Mouse (Mus musculus) heart, postnatal 14 days (tissue): Measurements from ENCODE around the gene Syt1. TPM values are rescaled to one million over a fixed set of nuclear protein-coding genes. Genes with fewer than 3 reads are reported as not detected.
A peak's percentile ranks its signal among the peaks of the same experiment; 100 is the strongest.

ENCODE experiments used
- DNase-seq, 2 experiments: peaks; one replicate each; pipeline ENCODE4 v3.0.0; 2021 to 2022
- intact Hi-C: fragments of 180-260 bp; cut with DNase I; formaldehyde crosslinking; loops from one replicate; pipeline ENCODE4 v1.15.1; 2025
- total RNA-seq, 2 experiments: library from RNA; stranded (reverse); gene quantifications; 2 replicates each; pipeline ENCODE4 v1.2.3; 2021

Syt1 gene
- total RNA-seq, 2 experiments from 2014 or later, result 0.12 TPM

DNA sequence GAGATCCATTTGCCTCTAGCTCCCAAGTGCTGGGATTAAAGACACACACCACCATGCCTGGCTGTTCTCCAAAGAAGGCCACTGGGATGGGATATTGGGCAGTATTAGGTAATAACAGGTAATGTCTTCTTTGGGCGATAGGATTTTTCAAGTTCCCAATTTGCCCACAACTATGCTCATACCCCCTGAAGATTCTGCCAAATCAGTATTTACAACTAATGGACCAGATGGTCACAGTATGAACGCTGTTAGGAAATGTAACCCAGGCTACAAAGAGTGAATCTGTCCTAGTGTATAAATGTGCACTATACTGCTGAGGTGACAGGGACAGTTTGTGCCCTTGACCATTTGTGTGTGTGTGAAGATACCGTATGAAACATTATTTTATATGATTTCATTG, 421.9 kb downstream of the Syt1 start:
- intact Hi-C loops, result no loop called here

DNA sequence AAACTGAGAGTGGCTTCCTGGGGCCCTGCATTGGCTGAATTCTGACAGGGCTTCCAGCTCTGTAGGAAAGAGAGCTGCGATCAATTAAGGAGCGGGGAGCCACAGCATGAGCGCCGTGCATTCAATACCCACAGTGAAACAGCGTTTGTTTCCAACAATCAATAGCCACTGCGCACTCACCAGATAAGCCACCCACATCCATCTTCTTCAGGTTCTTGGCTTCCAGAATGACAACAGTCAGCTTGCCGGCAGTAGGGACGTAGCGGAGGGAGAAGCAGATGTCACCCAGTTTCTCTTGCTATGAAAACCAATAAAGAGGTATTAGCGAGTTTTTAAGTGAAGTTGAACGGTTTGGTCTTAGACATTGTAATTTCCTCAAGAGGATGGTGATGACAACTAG, 427.1 kb downstream of the Syt1 start:
- no peak for DNase-seq
- intact Hi-C loops, result no loop called here

More for the DNA sequence above, 421.9 kb downstream of the Syt1 start:
- no peak for DNase-seq

DNA sequence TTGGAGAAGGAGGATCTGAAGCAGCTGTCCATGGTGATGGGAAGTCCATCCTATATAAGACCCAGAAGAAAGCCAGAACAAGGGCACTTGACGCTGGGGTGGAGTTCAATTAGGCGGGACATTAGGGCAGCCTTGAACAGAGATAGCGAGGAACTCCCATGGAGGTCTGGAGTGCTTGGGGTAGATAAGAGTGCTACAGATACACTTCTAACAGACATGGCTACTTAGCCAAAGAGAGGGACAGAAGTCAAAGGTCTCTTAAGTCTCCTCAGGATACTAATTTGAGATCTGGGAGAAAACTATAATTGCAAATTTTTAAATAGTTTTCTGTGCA, 428.4 kb downstream of the Syt1 start:
- intact Hi-C loops, result no loop called here
- no peak for DNase-seq

DNA sequence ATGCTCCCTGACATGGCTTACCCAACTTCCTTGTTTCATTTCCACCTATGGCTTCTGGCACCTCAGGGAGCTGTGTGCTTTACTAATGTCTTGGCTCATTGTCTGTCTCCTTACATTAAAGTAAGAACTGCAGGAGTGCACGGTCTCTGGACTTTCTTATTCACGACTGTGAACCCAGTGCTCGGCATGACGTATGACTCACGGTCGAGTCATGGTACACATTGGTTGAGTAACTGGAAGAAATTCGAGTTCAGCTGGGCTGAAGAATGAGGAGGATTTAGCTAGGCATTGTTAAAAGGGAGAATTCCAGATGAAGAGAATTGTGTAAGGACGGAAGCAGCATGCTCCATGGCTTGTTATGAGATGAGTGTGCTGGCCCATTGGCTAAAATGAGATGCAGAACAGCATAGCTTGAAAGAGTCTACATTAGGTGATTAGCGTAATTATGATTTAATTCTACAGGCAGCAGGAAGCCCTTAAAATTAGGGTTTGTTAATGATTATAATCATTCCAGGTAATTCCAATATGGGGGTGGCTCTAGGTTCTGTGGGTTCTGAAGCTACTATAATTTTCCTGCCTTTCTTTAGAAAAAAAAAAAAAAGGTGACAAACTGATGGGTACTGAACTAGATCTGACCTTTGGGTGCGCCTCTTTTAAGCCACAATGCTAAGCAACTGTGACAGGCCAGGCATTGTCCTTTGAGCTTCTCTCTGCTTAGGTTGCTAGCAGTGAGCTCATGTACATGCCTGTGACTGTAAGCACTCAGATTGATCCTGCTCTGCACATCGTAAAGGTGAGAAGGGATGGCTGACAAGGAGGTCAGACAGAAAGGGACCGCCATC, 429.0 kb downstream of the Syt1 start:
- DNase-seq, result no peak
- intact Hi-C loops, result no loop called here

DNA sequence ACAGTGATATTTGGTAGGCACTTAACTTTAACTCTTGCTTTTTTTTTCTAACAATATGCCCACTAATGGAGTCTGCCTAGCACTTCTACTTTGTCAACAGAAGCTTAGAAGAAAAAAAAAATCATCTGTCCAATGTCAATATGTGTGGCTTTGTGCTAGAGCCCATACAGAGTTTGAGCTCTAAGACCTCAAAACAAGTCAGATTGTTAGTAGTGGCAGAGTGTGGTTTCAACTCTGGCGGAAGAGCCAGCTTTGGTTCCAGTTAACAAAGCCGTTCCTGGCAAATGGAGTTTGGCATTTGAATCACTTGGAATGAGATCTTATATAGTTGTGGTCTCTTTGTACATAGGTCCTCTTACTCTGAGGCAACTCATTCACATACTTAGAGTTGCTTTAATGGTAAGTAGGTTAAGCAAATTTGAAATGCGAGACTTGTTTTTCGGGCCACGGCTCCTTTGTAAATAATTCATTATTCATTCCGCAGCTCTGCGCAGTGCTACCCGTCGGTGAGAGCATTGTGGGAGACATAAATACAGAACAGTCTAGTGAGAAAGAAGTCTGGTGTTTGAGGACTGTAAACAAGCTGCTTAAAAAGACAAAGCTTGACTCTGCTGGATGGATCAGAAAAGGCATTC, 429.9 kb downstream of the Syt1 start:
- intact Hi-C loops, result no loop called here
- no peak for DNase-seq

DNA sequence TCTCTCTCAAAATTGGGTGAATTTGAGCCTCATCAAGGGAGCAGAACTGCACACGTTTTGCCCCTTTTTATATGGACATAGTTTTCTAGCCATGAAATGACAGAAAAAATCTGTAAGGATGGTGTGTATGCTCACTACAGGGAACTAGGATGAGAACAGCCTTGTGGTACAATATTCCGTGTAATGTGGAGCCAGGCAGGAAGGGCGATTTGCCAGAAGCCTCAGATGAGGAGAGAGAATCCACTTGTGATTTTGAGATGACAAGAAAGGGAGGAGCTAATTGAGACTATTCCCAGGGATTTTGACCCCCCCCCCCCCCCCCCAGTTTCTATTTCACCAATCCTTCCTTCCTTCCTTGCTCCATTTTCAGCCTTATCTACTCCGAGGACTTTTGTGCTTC, 431.4 kb downstream of the Syt1 start:
- intact Hi-C loops, result no loop called here
- no peak for DNase-seq

DNA sequence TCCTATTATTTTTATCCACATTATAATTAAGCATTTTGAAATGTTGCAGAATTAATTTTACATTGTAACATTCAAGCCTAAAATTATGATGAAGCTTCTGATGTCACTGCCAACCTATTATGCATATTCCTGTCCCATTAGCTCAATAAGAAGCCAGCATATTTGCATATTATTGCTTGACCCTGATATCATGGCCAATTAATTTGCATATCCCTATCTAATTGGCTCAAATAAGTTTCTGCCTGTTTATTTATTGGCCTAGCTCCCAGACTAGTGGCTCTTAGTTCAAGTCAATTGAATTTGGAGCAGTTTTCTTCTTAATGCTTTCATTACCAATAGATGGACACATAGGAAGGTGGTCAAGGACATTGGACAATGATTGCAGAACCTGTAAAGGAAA, 433.2 kb downstream of the Syt1 start:
- intact Hi-C loops, result no loop called here
- DNase-seq, result no peak

DNA sequence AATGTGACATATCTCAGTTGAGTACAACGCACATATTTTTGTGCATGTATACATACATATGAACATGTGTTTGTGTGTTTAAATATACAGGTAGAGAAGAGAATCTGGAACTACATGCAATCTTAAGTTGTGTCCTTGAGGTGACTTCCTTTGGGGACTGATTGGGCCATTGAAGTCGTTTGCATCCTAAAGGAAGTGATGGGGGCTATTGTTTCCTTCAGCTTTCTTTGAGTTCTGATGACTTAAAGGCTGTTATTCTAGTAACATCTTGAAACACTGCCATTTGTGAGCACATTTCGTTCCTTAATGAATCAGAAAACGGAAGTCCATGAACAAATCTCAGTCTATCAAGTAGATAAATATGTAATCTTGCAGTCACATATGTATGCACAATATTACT, 438.0 kb downstream of the Syt1 start:
- intact Hi-C loops, result no loop called here
- DNase-seq, result no peak

DNA sequence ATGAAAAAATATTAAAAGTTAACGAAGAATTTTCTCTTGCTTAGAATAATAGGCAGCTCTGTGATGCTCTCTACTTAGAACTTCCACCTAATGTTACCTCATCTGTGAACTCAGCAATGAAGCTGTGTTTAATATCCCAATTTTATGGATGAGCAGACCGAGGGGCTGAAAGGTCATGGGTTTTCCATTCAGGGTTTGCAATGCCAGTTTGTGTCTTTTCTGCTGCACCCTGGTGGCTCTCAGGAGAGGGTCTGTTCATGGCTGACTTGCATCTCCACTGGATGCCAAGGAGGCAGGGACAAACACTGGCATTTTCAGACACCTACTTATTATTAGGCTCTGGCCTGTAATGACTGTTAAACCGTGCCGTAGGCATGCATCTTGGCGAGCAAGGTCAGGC, 439.7 kb downstream of the Syt1 start:
- DNase-seq, result no peak
- intact Hi-C loops, result no loop called here

DNA sequence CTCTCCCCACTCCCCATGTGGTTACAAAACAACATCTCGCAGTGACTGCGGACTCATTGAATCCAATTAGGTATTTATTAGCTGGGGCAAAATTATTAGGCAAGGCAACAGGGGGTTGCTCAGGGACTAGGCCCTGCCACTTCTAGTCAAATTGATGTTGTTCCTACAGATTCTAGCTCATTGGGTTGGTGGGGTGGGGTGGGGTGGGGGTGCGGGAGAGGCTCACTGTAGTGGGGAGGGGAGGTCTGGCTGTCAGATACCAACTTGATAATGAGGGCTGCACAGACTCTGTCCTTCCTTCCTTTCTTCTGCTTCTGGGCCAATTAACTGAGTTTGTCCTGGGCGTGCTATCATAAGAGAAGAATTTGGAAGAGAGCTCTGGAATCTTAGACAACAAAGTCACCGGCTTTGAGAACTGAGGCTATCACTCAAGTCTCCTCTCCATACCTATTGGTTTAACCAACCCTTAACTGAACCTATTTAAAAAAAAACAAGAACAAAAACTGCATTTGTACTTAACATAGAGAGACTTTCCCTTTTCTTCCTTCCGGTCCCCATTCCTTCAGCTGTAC, 441.1 kb downstream of the Syt1 start:
- intact Hi-C loops, result no loop called here
- no peak for DNase-seq

DNA sequence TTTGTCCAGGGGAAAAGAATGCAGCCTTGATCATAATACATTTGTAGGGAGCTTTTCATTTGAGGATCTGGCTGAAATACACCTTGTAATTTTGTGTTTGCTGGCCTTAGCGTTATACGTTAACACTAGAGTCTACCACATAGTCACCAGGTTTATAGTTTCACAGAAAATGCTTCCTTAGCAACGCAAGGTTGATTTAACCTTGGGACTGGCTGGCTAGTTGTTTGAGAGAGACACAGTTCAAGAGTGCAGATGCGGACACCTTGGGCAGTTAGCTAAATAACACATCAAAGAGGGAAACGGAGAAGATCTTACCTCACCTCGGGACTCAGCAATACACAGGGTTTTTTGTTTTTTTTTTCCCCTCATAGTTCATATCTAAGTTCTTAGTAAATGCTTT, 441.9 kb downstream of the Syt1 start:
- intact Hi-C loops, result no loop called here
- DNase-seq, result no peak

DNA sequence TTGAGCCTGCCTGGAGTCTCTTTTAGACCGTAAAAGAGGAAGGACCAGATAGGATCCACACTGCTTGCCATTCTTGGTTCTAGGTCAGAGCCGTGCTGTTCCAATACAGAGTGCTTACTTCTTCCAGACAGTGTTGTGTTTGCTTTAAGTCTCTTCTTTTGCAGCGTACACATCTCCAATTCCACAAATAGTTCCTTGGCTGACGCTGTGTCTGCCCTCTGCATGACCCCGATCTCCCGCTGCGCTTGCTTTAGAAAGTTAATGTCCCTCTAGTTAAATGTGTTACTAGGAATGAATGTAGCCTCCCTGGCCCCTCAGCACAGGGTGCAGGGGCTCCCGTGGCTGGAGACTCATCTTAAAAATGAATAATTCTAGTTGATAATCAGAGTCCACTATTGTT, 442.6 kb downstream of the Syt1 start:
- peak in 1 of 2 experiments; percentile 39 for DNase-seq
- intact Hi-C loops, result no loop called here

DNA sequence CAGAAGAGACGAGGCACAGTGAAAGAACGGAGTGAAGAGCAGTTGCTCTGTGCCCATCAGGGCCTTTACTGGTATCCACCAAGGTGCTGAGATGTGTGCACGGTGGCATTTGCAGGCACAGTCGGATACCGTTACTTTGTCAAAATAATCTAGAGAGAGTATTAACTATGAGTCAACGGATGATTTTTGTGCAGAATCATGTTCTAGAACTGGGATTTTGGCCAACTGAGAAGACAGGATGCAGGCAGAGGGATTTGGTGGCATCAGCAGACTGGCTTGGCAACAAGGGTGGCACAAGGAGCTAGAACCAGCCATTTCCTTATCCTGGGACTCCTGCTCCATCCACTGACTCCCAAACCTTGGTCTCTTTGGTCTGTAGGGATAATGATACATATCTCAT, 443.3 kb downstream of the Syt1 start:
- intact Hi-C loops, result no loop called here
- no peak for DNase-seq

DNA sequence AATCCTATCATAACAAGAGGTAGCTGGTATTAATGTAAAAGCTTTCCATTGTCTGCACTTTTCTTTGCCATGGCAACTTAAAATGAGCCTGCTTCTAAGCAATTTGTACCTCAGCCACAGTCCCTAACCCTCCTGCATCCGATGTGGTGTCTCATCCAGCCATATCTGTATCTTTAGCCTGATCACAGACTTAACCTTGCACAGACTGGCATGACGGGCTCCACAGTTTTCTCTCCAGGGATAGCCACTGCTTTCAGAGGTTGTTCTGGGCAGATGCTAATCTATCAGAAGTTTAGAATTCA, 451.2 kb downstream of the Syt1 start:
- no peak for DNase-seq
- intact Hi-C loops, result no loop called here

DNA sequence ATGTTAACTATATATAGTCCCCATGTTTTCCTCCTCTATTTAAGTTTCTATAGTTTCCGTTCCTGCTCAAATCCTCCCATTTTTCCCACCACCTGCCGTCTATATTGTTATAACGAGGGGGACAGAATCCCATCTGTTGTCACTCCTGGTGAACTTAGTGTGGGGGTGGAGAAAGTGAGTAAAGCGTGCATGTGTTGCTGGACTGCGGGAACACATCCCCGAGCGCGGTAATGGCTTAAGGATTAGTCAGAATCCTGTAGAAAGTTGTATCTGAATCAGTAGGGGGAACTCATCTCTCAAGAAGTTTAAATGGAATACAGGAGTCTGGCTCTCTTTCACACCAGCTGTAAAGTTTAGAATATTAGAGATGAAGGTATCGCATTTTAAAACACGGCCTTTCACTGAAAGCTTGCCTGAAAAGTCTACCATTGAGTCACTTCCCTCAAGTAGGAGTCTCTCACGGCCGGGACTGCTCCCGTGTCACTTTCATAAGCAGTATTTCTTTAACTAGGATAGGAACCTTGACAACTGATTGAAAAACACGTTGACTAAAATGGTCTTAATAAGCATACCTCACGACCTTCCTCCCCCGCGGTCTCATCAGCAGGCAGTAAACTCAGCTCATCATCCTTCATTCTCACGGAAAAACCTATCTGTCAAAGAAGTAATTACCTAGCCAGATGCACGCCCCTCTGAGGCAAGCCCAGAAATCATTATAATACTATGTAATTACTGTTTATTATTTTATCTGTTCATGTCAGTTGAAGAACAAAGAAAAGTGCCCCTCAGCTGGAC, 451.8 kb downstream of the Syt1 start:
- DNase-seq, result no peak
- intact Hi-C loops, result no loop called here

DNA sequence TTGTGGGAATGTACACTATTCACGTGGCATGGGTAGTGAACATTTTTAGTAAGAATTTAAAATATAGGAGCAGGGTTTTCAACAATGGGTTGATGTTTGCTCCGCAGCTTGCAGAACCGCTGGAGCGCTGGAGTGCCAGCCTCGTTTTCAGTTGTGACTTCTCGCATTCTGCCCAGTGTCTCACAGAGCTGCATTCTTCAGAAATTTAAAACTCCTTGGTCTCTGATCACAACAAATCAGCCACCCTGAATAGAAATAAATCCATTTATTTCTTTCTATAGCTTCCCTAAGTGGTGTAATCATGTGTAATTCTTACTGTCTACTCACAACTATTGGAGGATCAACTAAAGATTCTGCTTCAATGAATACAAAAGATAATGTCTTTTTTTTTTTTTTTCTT, 458.2 kb downstream of the Syt1 start:
- no peak for DNase-seq
- intact Hi-C loops, result no loop called here

DNA sequence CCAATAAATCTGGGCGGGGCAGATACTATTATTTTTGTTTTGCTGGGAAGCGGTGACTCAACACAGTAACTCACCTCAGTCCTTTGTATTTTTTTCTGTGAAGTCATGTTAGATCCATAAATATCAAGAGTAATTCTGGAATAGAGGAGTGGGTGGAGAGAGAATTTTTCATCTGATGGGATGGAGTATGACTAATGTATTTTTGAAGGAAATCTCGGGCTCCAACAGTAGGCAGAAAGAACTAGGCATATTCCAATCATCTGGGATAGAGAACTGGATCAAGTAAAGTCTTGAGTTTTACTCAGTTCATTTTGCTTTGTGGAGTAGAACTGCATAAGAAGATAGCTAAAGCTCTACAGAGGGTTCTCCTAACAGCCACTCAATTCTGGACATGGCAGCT, 465.1 kb downstream of the Syt1 start:
- DNase-seq, result no peak
- intact Hi-C loops, result no loop called here

DNA sequence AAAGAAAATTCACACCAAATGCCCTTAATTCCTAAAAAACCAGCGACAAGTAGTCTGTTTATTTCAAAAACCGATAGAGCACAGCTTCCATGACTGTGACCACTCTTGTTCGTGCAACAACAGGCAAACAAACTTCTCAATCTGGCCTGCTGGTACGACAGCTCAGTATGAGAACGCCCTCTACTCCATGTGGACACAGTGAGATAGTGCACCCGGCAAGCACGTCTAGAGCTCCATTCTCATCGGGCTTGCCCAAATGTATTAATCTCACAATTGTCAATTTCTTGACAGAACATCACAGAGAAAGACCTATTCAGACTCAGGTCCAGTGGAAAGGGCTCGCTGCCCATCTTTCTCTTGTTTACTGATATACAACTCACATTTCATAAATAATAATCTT, 469.2 kb downstream of the Syt1 start:
- intact Hi-C loops, result no loop called here
- no peak for DNase-seq

DNA sequence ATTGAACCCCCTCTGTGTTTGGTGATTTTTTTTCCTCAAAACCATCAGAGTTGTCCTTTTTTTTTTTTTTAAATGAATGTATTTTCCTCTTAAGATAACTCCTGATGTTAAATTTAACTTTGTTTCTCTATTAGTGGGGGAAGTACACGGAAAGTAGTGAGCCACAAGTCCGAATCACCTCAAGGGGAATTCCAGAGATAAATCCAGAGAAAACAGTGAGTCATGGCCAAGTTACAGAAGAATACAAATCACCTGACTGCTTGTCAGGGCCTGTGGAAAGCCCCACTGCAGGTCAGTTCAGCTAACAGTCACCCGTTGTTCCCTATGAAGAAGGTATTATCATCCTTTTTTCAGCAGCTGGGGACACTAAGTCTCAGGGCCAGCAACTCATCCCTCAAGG, 472.2 kb downstream of the Syt1 start:
- intact Hi-C loops, result loop anchor here (5.0 kb wide), 2 partner anchors 91 to 736 kb away; no protein-coding TSS in a partner anchor
- DNase-seq, result no peak

DNA sequence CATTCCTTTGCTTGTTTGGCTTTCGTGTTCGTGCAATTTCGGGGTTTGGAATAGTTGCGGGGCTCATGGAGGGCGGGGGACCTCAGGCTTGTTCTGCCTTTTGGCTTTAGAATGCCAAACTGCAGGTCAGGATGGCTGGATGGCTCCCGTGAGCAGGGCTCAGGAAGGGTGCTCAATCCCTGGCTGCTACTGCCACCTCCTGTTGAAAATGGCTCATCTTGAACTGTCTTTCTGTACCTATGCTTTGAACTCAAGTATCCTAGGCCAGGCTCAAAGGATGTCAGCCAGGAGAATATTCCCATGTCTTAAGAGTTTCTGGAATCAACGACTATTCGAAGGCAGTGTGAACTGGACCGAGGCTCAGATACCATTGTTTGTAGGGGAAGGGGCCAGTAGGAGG, 473.1 kb downstream of the Syt1 start:
- intact Hi-C loops, result loop anchor here (1.0 to 5.0 kb wide), 3 partner anchors 90 to 735 kb away; no protein-coding TSS in a partner anchor
- peak; percentile 35 to 56 for DNase-seq

DNA sequence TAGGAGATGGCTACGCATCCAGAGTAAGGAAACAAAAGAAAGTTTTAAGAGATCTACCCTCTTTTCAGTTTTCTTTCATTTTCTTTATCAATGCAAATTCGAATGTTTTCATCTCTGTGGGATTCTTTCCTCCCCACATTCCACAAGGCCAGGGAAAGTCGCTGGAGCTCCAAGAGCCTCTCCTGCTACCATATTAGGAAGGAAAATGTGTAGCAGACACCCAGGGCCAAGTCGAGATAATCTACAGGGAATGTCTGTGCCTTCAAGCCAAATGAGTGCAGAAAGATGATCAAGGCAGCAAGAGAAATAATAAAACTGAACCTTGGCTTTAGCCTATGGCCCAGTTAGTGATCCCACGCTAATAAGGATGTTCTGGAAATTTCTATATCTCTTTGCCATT, 474.9 kb downstream of the Syt1 start:
- intact Hi-C loops, result loop anchor here (5.0 kb wide), 2 partner anchors 89 to 734 kb away; no protein-coding TSS in a partner anchor
- no peak for DNase-seq
